Mouse (Mus musculus) erythroblast, embryonic 14.5 days (primary cell): ENCODE measurements around the gene Ttc17. TPM values are rescaled to one million over a fixed set of nuclear protein-coding genes. Genes with fewer than 3 reads are reported as not detected.

Source experiments
- H3K27me3 ChIP-seq: 2 replicates; pipeline ENCODE4 v1.6.1; 2012; ENCODE audit warnings: inconsistent platforms; ENCODE audit not compliant: control insufficient read depth
- H3K36me3 ChIP-seq: 2 replicates; pipeline ENCODE4 v1.6.1; 2012; ENCODE audit warnings: mild to moderate bottlenecking, inconsistent platforms; ENCODE audit not compliant: control insufficient read depth
- H3K4me1 ChIP-seq: 2 replicates; pipeline ENCODE4 v1.6.1; 2012; ENCODE audit warnings: inconsistent platforms; ENCODE audit not compliant: control insufficient read depth
- H3K4me3 ChIP-seq: replicated peaks from 2 replicates; pipeline ENCODE3; 2012; ENCODE audit warnings: moderate library complexity, mild to moderate bottlenecking, inconsistent platforms
- H3K9me3 ChIP-seq: 2 replicates; pipeline ENCODE4 v1.6.1; 2012; ENCODE audit warnings: low read length, inconsistent platforms, mixed read lengths; ENCODE audit not compliant: control insufficient read depth
- GATA1 ChIP-seq: IDR thresholded peaks from 2 replicates; pipeline ENCODE4 v1.6.1; 2012; ENCODE audit warnings: low read length, inconsistent platforms, mixed read lengths
- TAL1 ChIP-seq: IDR thresholded peaks from 3 replicates; pipeline ENCODE4 v1.6.1; 2012; ENCODE audit warnings: low read length, inconsistent platforms, mixed read lengths
- polyA plus RNA-seq: library from polyadenylated mRNA; stranded (reverse); fragments of >175 nt; gene quantifications from 2 replicates; pipeline ENCODE4 v1.2.3, GENCODE M21; 2012

Gene Ttc17
- polyA plus RNA-seq, 1 experiment = 0.14 TPM

DNA sequence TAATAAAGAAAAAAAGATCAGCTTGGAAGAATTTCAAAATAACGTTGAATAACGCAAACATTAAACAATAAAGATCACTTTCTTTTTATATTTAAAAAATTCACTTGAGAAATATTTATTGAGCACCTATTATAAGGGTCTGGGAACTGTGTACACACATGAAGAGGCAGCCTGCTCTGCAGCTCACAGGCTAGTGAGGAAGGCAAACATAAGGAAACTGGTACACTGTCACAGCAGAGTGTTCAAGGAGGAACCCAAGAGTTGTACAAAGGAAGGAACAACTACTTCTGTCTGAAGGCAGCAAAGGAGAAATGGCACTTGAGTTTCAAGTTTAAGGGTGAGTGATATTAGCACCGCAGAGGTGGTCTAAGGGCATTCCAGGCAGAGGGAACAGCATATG lies 78.7 kb downstream of the Ttc17 start:
- H3K27me3 ChIP-seq = no peaks in the 10 kb centered on the region
- H3K4me1 ChIP-seq = no peaks in the 10 kb centered on the region
- TF ChIP-seq GATA1 = no peak
- no peak for TF ChIP-seq TAL1
- H3K9me3 ChIP-seq = no peaks in the 10 kb centered on the region
- peaks cover 76% of the 10 kb centered on the region for H3K36me3 ChIP-seq
- H3K4me3 ChIP-seq = no peak overlapping the region

DNA sequence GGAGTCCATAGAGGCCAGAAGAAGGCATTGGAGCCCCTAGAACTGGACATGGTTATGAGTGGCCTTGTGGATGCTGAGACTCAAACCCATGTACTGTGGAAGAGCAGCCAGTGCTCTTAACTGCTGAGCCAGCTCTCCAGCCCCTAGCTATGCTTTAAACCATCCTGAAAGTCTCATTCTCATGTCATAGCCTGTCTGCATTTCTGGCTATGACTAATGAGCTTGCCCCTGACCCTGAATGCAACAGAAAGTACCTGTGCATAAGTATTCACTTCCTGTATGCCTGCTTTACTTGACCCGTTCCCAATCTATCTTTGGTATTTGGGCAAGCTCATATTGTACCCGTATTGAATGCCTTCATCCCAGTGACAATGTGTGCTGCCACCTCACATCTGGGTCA lies 86.7 kb downstream of the Ttc17 start:
- H3K9me3 ChIP-seq = no peaks in the 10 kb centered on the region

DNA sequence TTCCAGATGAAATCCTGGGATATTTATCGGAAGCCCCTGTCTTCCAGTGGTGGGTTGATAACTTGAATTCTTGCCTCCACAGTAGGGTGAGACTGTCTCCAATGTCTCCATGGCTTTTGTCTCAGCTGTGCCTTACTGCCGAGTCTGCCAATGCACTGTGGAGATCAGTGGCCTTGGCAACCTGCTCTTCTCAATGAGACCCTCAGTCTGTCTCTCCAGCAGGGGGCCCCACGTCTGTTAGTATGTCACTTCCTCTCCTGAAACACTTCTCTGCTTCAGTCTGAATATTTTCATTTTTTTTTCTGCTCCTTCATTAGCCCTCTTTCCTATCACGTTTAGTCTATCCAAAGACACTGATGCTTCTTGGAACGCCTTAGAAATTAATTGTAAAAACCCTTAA lies 90.0 kb downstream of the Ttc17 start:
- Histone ChIP-seq H3K4me1 (no peaks in the 10 kb centered on the region), H3K4me3 (no peak overlapping the region), H3K27me3 (no peaks in the 10 kb centered on the region), H3K36me3 (peaks cover 49% of the 10 kb centered on the region), H3K9me3 (no peaks in the 10 kb centered on the region)
- no peak for TF ChIP-seq TAL1
- TF ChIP-seq GATA1 = no peak

More for the DNA sequence above, 86.7 kb downstream of the Ttc17 start:
- Histone ChIP-seq H3K4me1 (no peaks in the 10 kb centered on the region), H3K4me3 (no peak overlapping the region), H3K27me3 (no peaks in the 10 kb centered on the region), H3K36me3 (peaks cover 63% of the 10 kb centered on the region)
- no peak for TF ChIP-seq TAL1
- no peak for TF ChIP-seq GATA1

DNA sequence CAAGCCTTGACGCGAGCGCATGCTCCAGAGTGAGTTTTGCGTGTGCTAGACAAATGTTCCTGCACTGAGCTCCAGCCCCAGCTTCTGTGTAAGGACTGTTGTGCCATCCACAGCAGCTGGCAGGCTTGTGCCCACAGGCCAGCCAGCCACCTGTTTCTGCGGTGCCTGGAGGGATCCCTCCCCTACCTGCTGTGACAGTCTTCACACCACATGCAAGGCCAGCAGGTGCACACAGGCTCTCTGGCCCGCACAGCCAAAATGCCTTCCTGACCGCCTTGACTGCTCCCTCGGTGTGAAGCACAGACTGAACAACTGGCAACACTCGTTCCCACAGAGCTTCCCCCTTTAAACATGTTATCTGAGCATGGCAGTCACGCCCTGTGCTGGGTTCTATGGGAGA lies 102.5 kb downstream of the Ttc17 start:
- H3K9me3 ChIP-seq = no peaks in the 10 kb centered on the region
- H3K4me3 ChIP-seq = no peak overlapping the region
- no peaks in the 10 kb centered on the region for H3K4me1 ChIP-seq
- H3K36me3 ChIP-seq = peaks cover 46% of the 10 kb centered on the region
- H3K27me3 ChIP-seq = no peaks in the 10 kb centered on the region
- TF ChIP-seq GATA1 (no peak), TAL1 (no peak)

DNA sequence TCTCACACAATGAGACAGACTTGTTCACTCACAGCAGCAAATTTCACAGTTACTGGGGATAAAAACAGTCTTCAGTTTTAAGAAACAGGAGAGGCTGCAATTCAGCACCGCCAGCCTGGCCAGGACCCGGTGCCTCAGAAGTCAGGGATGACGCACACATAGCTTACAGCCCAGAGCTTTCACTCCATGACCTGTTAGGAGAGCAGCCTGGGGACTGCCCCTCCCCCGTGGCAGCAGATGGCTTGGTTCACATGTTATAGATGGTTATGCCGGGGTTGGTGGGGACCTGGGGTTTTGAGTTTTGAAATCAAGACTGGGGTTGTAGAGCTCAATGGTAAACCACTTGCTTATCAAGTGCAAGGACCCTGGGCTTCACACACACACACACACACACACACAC lies 104.1 kb downstream of the Ttc17 start:
- TF ChIP-seq TAL1 = no peak
- no peak for TF ChIP-seq GATA1
- Histone ChIP-seq H3K4me3 (no peak overlapping the region), H3K9me3 (no peaks in the 10 kb centered on the region), H3K4me1 (no peaks in the 10 kb centered on the region), H3K36me3 (peaks cover 46% of the 10 kb centered on the region), H3K27me3 (no peaks in the 10 kb centered on the region)

DNA sequence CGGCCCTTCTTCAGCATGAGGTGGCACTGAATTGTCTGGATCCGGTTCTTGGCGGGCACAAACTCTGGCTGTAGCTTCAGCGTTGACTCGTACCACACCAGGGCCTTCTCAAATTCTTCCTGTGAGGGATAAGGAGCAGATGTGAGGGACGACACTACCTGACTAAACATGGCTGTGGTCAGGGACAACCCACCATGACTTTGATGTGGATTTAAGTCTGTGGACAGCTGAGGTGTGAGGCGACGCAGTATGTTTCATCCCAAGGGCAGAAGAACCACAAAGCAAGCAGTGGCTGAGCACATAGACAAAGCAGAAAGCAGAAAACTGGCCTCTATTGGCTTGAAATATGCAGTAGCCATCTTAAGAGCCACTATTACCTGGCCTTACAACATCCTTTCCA lies 104.7 kb downstream of the Ttc17 start:
- Histone ChIP-seq H3K4me3 (no peak overlapping the region), H3K36me3 (peaks cover 46% of the 10 kb centered on the region), H3K27me3 (no peaks in the 10 kb centered on the region), H3K9me3 (no peaks in the 10 kb centered on the region), H3K4me1 (peaks cover 3% of the 10 kb centered on the region)
- TF ChIP-seq TAL1 = no peak
- TF ChIP-seq GATA1 = no peak

DNA sequence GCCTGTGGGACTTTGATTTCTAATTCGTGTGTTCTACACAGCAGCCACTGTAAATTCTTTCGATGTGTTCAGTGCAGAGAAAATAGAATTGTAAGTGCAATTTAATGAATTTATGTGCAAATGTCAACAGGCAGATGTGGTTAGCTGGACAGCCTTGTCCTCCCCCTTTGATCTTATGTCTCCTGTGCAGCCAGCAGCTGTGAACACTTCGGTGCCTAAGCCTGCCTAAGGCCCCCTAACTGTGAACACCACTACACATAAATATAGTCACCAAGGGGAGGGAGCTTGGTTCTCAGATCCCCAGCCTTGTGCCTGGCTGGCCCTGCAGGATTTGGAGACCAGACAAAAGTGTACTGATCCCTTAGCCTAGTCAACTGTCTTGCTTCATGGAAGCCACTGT lies 109.0 kb downstream of the Ttc17 start:
- Histone ChIP-seq H3K4me1 (peaks cover 3% of the 10 kb centered on the region), H3K9me3 (no peaks in the 10 kb centered on the region)
- TF ChIP-seq TAL1 = no peak
- TF ChIP-seq GATA1 = no peak

DNA sequence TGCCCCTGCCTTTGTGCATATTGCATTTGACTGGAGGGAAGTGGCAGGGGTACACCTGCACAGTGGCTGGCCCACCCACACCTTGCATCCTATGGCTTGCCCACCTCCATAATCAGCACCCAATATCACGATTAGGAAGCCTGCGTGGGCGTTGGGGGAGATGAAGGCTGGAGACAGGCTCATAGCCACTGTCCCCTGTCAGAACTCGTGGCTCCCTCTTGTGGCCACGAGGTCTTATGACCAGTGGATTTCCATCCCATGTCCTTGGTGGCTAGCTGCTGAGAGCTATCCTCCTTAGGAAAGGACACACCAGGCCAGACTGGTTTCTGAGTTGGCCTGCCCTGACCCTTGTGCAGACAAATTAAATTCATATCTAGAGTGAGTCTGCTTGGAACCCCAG lies 116.0 kb downstream of the Ttc17 start:
- no peak overlapping the region for H3K4me3 ChIP-seq
- H3K36me3 ChIP-seq = no peaks in the 10 kb centered on the region
- H3K4me1 ChIP-seq = no peaks in the 10 kb centered on the region; the same call in 1 of the 2 replicates
- H3K27me3 ChIP-seq = peaks cover 3% of the 10 kb centered on the region; the same call in 1 of the 2 replicates
- no peak for TF ChIP-seq GATA1
- TF ChIP-seq TAL1 = no peak
- no peaks in the 10 kb centered on the region for H3K9me3 ChIP-seq

More for the DNA sequence above, 109.0 kb downstream of the Ttc17 start:
- H3K4me3 ChIP-seq = no peak overlapping the region
- peaks cover 19% of the 10 kb centered on the region for H3K36me3 ChIP-seq
- H3K27me3 ChIP-seq = peaks cover 3% of the 10 kb centered on the region; the same call in 1 of the 2 replicates

DNA sequence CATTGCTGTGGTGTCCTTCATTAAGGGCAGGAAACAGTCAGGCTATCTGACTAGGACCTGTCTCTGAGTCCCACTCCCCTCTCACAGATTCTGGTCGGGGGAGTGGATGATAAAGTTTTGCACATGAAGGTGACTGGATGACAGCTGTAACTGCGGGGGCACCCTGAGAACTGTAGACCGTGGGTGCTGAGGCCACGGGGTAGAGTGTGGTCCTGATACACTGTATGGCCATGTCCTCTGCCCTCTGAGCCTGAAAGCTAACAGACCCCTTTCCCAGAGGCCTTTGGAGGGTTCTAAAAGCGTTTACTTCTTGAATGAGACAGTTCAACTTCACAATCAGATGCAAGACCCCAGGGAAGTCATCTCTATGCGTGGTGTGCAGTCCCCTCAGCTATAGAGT lies 116.8 kb downstream of the Ttc17 start:
- Histone ChIP-seq H3K4me1 (no peaks in the 10 kb centered on the region), H3K36me3 (no peaks in the 10 kb centered on the region), H3K4me3 (no peak overlapping the region), H3K27me3 (peaks cover 3% of the 10 kb centered on the region; the same call in 1 of the 2 replicates), H3K9me3 (no peaks in the 10 kb centered on the region)
- TF ChIP-seq GATA1 (no peak), TAL1 (no peak)

DNA sequence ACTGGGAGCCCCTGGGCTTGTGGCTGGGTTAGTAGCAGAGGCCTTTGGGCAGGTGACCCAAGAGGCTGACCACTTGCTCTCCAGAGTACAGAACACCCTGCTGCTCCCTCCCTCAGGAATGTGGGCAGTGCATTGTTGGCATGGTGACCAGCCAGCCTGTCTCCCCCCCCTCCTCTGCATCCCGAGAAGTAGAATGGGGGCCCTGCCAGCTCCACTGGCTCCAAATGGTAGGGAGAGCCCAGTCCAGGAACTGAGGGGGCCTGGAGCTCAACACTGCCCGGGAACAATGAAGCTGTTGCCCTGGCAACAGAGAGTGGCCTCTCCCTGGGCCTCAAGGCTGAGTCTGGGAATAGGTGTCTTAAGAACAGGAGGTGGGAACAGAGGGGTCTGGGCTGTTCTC lies 117.3 kb downstream of the Ttc17 start:
- Histone ChIP-seq H3K4me1 (no peaks in the 10 kb centered on the region), H3K36me3 (no peaks in the 10 kb centered on the region), H3K4me3 (no peak overlapping the region), H3K9me3 (no peaks in the 10 kb centered on the region), H3K27me3 (peaks cover under 1% of the 10 kb centered on the region; the same call in 1 of the 2 replicates)
- no peak for TF ChIP-seq GATA1
